Mouse (Mus musculus) intestine, embryonic 15.5 days (tissue): Measurements from ENCODE around the gene 9830107B12Rik. TPM values are rescaled to one million over a fixed set of nuclear protein-coding genes. Genes with fewer than 3 reads are reported as not detected.

ENCODE experiments used
- ATAC-seq: fragments of 200-750 bp; cut with Nextera tagmentation; 2 replicates; pipeline ENCODE4 v1.8.0; 2017; ENCODE audit warnings: moderate TSS enrichment, moderate library complexity
- H3K27ac ChIP-seq: fragments of 300-500 bp; sonication (generic); 2 replicates; pipeline ENCODE4 v1.5.1; 2015; ENCODE audit warnings: mild to moderate bottlenecking, inconsistent platforms
- H3K27me3 ChIP-seq: fragments of 300-500 bp; sonication (generic); replicated peaks from 2 replicates; pipeline ENCODE4 v1.6.1; 2015; ENCODE audit warnings: inconsistent platforms
- H3K36me3 ChIP-seq: fragments of 300-500 bp; sonication (generic); 2 replicates; pipeline ENCODE4 v1.6.1; 2015; ENCODE audit warnings: inconsistent platforms
- H3K4me1 ChIP-seq: fragments of 300-500 bp; sonication (generic); replicated peaks from 2 replicates; pipeline ENCODE4 v1.6.1; 2015; ENCODE audit warnings: inconsistent platforms
- H3K4me2 ChIP-seq: fragments of 300-500 bp; sonication (generic); replicated peaks from 2 replicates; pipeline ENCODE4 v1.6.1; 2015; ENCODE audit warnings: mild to moderate bottlenecking, inconsistent platforms
- H3K4me3 ChIP-seq: fragments of 300-500 bp; sonication (generic); replicated peaks from 2 replicates; pipeline ENCODE4 v1.5.1; 2015; ENCODE audit warnings: inconsistent platforms
- H3K9ac ChIP-seq: fragments of 300-500 bp; sonication (generic); 2 replicates; pipeline ENCODE4 v1.6.1; 2015; ENCODE audit warnings: inconsistent platforms
- H3K9me3 ChIP-seq: fragments of 300-500 bp; sonication (generic); 2 replicates; pipeline ENCODE4 v1.6.1; 2016; ENCODE audit warnings: inconsistent platforms
- WGBS: fragments of 180-500 bp; shearing (Covaris S2); methylation state at CpG from one replicate; pipeline ENCODE4 v1.1.7; 2015; 5-methylcytosine and 5-hydroxymethylcytosine counted together
- polyA plus RNA-seq: library from polyadenylated mRNA; unstranded; fragments of >200 nt; fragmentation: Nextera tagmentation; extraction: Ambion mirVana; gene quantifications from 2 replicates; pipeline ENCODE4 v1.2.1, GENCODE M21; 2015

Gene 9830107B12Rik
- polyA plus RNA-seq, 1 experiment from 2014 or later: 0.04 TPM

GRCm38 (mm10) chr17:48107333-48107732, 38.7 kb downstream of the 9830107B12Rik start:
- no peak overlapping the region for H3K4me2 ChIP-seq
- 64% methylated on average over 4 of the region's 4 CpGs for WGBS
- ATAC-seq: no peak
- no peak overlapping the region for H3K4me3 ChIP-seq
- no peaks in the 10 kb centered on the region for H3K36me3 ChIP-seq
- no peaks in the 10 kb centered on the region for H3K9me3 ChIP-seq
- no peaks in the 10 kb centered on the region for H3K4me1 ChIP-seq
- no peak overlapping the region for H3K27ac ChIP-seq
- no peak overlapping the region for H3K9ac ChIP-seq
- no peaks in the 10 kb centered on the region for H3K27me3 ChIP-seq

DNA sequence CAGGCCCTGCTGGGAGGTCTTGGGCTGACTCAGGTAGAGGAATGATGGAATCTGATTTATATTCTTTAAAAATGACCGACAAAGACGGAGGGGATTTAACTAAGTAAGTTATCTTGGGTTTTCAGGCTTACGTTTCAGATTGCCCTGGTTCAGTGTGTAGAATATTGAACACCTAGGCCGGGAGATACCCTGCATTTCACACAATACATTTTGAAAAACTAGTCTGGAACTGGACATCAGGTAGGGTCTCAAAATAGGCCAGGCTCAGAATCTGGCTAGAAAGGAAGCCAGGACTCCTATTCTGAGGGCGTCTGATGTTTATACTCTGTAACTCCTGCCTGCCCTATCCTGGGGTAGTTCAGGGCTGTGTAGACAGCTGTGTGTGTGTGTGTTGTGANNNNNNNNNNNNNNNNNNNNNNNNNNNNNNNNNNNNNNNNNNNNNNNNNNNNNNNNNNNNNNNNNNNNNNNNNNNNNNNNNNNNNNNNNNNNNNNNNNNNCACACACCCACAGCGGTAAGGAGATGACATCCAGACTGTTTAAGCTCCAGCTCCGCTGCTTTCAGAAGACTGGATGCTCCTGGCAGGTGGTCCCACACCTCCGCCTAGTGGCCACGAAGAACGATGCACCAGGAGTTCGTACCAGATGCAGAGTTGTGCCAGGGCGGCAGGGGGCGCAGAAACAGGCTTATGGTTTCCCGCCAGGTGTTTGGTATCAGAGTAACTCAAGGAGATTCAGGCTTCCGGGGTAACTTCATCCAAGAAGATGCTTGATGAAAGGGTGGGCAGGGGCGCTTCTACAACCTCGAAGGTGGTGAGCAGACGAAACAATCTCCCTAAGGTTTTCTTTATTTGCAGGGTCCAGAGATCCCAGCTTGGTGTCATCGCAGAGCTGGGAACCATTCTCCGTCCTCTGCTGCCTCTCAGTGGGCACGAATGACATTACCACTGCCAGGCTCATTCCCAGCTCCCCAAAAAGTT, 45.3 kb downstream of the 9830107B12Rik start:
- WGBS: 12% methylated on average over 21 of the region's 21 CpGs
- H3K9ac ChIP-seq: no peak overlapping the region
- H3K9me3 ChIP-seq: no peaks in the 10 kb centered on the region
- peak overlapping the region; percentile 62 for H3K4me2 ChIP-seq
- H3K27ac ChIP-seq: no peak overlapping the region
- no peaks in the 10 kb centered on the region for H3K36me3 ChIP-seq
- peak; percentile 80 for ATAC-seq
- H3K4me1 ChIP-seq: peaks cover 28% of the 10 kb centered on the region
- peaks cover 35% of the 10 kb centered on the region for H3K27me3 ChIP-seq
- peak overlapping the region; percentile 30 for H3K4me3 ChIP-seq

- H3K36me3 ChIP-seq: no peaks in the 10 kb centered on the region
- H3K4me3 ChIP-seq: no peak overlapping the region
- peaks cover 40% of the 10 kb centered on the region for H3K27me3 ChIP-seq
- H3K27ac ChIP-seq: no peak overlapping the region
- WGBS: 52% methylated on average over 11 of the region's 11 CpGs
- ATAC-seq: no peak
- H3K9ac ChIP-seq: no peak overlapping the region
- H3K9me3 ChIP-seq: no peaks in the 10 kb centered on the region
- H3K4me1 ChIP-seq: peaks cover 32% of the 10 kb centered on the region
- H3K4me2 ChIP-seq: no peak overlapping the region
Observed at GRCm38 (mm10) chr17:48099312-48099711, 46.8 kb downstream of the 9830107B12Rik start.

GRCm38 (mm10) chr17:48098528-48098890, 47.6 kb downstream of the 9830107B12Rik start:
- H3K9me3 ChIP-seq: peaks cover 2% of the 10 kb centered on the region; the same call in 1 of the 2 replicates
- no peak overlapping the region for H3K9ac ChIP-seq
- H3K27ac ChIP-seq: no peak overlapping the region
- under 1% methylated on average over 19 of the region's 19 CpGs for WGBS
- H3K4me1 ChIP-seq: peaks cover 32% of the 10 kb centered on the region
- H3K27me3 ChIP-seq: peaks cover 45% of the 10 kb centered on the region
- peak overlapping the region; percentile 85 for H3K4me2 ChIP-seq
- no peaks in the 10 kb centered on the region for H3K36me3 ChIP-seq
- peak overlapping the region; percentile 33 for H3K4me3 ChIP-seq
- ATAC-seq: no peak

GRCm38 (mm10) chr17:48097743-48098527, 48.1 kb downstream of the 9830107B12Rik start:
- peak overlapping the region; percentile 23 for H3K9ac ChIP-seq
- under 1% methylated on average over 42 of the region's 43 CpGs for WGBS
- peak; percentile 29 for ATAC-seq

GRCm38 (mm10) chr17:48097011-48097742, 48.9 kb downstream of the 9830107B12Rik start:
- Histone ChIP-seq H3K36me3 (no peaks in the 10 kb centered on the region), H3K27me3 (peaks cover 45% of the 10 kb centered on the region), H3K4me1 (peaks cover 32% of the 10 kb centered on the region), H3K9ac (peak overlapping the region; percentile 23), H3K9me3 (peaks cover 4% of the 10 kb centered on the region; the same call in 1 of the 2 replicates), H3K4me3 (peak overlapping the region; percentile 33), H3K4me2 (peak overlapping the region; percentile 85), H3K27ac (no peak overlapping the region)
- 4% methylated on average over 41 of the region's 41 CpGs for WGBS
- ATAC-seq: peak; percentile 48; the same call in 1 of the 2 replicates

More at GRCm38 (mm10) chr17:48097743-48098527, 48.1 kb downstream of the 9830107B12Rik start:
- Histone ChIP-seq H3K4me3 (peak overlapping the region; percentile 33), H3K4me1 (peaks cover 32% of the 10 kb centered on the region), H3K9me3 (peaks cover 4% of the 10 kb centered on the region; the same call in 1 of the 2 replicates), H3K36me3 (no peaks in the 10 kb centered on the region), H3K27ac (no peak overlapping the region), H3K4me2 (peak overlapping the region; percentile 85), H3K27me3 (peaks cover 45% of the 10 kb centered on the region)

DNA sequence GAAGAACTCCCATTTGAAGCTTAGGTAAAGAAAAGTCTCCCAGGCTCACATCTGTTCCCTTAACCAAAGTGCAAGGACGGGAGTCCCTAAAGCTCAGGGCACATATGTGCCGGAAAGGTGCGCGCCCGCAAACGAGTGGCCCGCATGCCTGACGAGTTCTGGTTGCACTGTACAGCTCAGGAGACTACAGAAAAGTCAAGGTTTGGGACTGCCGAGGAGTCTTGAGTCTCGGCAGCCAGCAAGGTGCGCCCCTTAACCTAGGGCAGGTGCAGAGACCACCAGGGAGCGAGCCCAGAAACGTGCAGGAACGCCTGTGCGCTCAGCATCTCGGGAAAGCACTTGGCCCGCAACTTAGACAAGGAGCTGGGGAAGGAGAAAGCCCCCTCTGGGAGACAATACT, 49.7 kb downstream of the 9830107B12Rik start:
- Histone ChIP-seq H3K4me3 (peak overlapping the region; percentile 11; the same call in 1 of the 2 replicates), H3K27ac (no peak overlapping the region), H3K36me3 (no peaks in the 10 kb centered on the region), H3K9ac (no peak overlapping the region), H3K4me1 (peaks cover 32% of the 10 kb centered on the region), H3K4me2 (peak overlapping the region; percentile 85), H3K9me3 (peaks cover 4% of the 10 kb centered on the region; the same call in 1 of the 2 replicates), H3K27me3 (peaks cover 45% of the 10 kb centered on the region)
- no peak for ATAC-seq
- 27% methylated on average over 17 of the region's 17 CpGs for WGBS

- WGBS: 5% methylated on average over 26 of the region's 26 CpGs
- Histone ChIP-seq H3K4me3 (0 out of 2 replicates have a peak overlapping the region, but pooled peaks have one; percentile 4), H3K4me2 (peak overlapping the region; percentile 44)
Observed at GRCm38 (mm10) chr17:48095718-48096121, 50.3 kb downstream of the 9830107B12Rik start.

DNA sequence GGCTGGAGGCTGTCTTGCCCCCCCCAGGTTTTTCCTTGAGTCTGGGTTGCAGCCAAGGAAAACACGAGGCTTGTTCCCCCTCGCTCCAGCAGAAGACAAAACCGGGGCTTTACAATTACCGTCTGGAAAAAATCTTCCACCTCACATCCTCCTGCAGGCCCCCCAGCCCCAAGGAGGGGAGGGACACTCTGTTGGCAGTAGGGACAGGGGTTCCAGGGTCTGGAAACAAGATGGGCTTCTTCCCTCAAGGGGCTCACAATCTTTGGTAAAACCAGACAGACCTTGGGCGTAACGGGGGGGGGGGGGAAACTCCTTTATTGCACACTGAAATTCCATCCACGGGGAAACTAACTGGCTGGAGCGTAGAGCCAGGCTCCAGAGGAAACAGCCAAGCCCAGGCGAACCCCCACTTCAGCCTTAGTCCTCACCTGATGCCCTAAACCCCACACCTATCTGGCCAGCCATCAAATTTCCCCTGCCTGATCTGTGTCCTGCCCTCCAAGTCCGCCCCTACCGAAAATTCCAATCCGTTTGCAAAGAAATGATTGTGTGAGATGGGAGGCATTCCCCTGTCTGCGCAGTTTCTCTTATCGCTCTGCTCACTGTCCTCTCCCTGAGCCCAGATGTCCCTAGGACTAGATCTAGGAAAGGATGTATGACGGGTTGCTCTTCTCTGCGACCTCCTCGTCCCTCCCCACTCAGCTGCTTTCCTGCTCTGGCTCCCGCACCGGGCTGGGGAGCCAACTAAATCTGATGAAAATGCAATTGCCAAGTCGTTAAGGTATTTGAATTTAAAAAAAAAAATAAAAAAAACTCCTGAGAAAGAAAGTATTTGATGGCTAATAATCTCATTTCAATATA, 51.0 kb downstream of the 9830107B12Rik start:
- no peaks in the 10 kb centered on the region for H3K36me3 ChIP-seq
- H3K9me3 ChIP-seq: peaks cover 4% of the 10 kb centered on the region; the same call in 1 of the 2 replicates
- H3K4me2 ChIP-seq: no peak overlapping the region
- peaks cover 45% of the 10 kb centered on the region for H3K27me3 ChIP-seq
- H3K4me1 ChIP-seq: peaks cover 31% of the 10 kb centered on the region
- H3K9ac ChIP-seq: no peak overlapping the region
- H3K27ac ChIP-seq: no peak overlapping the region
- no peak overlapping the region for H3K4me3 ChIP-seq
- 22% methylated on average over 20 of the region's 20 CpGs for whole genome bisulfite sequencing
- ATAC-seq: no peak

More at GRCm38 (mm10) chr17:48095718-48096121, 50.3 kb downstream of the 9830107B12Rik start:
- Histone ChIP-seq H3K4me1 (peaks cover 32% of the 10 kb centered on the region), H3K36me3 (no peaks in the 10 kb centered on the region), H3K9ac (no peak overlapping the region), H3K9me3 (peaks cover 4% of the 10 kb centered on the region; the same call in 1 of the 2 replicates), H3K27ac (no peak overlapping the region), H3K27me3 (peaks cover 45% of the 10 kb centered on the region)
- no peak for ATAC-seq

- H3K4me1 ChIP-seq: peaks cover 28% of the 10 kb centered on the region
- H3K36me3 ChIP-seq: no peaks in the 10 kb centered on the region
- peaks cover 29% of the 10 kb centered on the region for H3K27me3 ChIP-seq
- H3K9me3 ChIP-seq: peaks cover 4% of the 10 kb centered on the region; the same call in 1 of the 2 replicates
- H3K4me2 ChIP-seq: no peak overlapping the region
- H3K4me3 ChIP-seq: no peak overlapping the region
- H3K9ac ChIP-seq: no peak overlapping the region
- no peak overlapping the region for H3K27ac ChIP-seq
- no peak for ATAC-seq
- 76% methylated on average over 5 of the region's 5 CpGs for WGBS
Observed at GRCm38 (mm10) chr17:48093286-48093817, 52.7 kb downstream of the 9830107B12Rik start.
